Mouse (Mus musculus): ENCODE results near the gene Psme3.

GRCm38 (mm10) chr11:101279193-101279569 is 36.8 kb upstream of the Psme3 start:
- no peak for TF ChIP-seq TCF12 (IDR thresholded peaks at IDR 0.05; ENCODE audit: insufficient read depth, poor library complexity, severe bottlenecking)
- no peak for TF ChIP-seq POLR2A (IDR thresholded peaks at IDR 0.05; ENCODE audit: insufficient read length, low read depth)
- no peak for TF ChIP-seq E2F4 (IDR thresholded peaks at IDR 0.05; ENCODE audit: insufficient read depth)
- TF ChIP-seq USF1 (IDR thresholded peaks at IDR 0.05; ENCODE audit: low read depth): no peak
- no peak for TF ChIP-seq MAX (IDR thresholded peaks at IDR 0.05; ENCODE audit: low read depth)
- no peak for TF ChIP-seq MYOG (IDR thresholded peaks at IDR 0.05; ENCODE audit: control insufficient read depth in 1 of 3, insufficient read depth in 1 of 3, insufficient read length in 2 of 3, low read depth in 2 of 3)
- no peak for TF ChIP-seq POLR2AphosphoS2 (IDR thresholded peaks at IDR 0.05; ENCODE audit: insufficient read length, low read depth)
- no peak for TF ChIP-seq MYOD1 (IDR thresholded peaks at IDR 0.05; ENCODE audit: control insufficient read depth in 1 of 3, insufficient read length in 2 of 3, low read depth in 2 of 3)
- TF ChIP-seq CEBPB (IDR thresholded peaks at IDR 0.05; ENCODE audit: insufficient read depth, poor library complexity, severe bottlenecking): no peak
- TF ChIP-seq TCF3 (IDR thresholded peaks at IDR 0.05; ENCODE audit: insufficient read length, low read depth): no peak
- no peak for TF ChIP-seq REST (IDR thresholded peaks at IDR 0.05; ENCODE audit: insufficient read depth, insufficient read length)
- TF ChIP-seq SRF (IDR thresholded peaks at IDR 0.05; ENCODE audit: control insufficient read depth, insufficient read length, low read depth): no peak
